Mouse (Mus musculus) embryo, embryonic 9.5 days (tissue): ENCODE data around the gene Ppp4c.

Source experiments
- DNase-seq: peaks from one replicate; pipeline ENCODE4 v3.0.0-alpha.2; 2017; ENCODE audit errors: extremely low spot score

The Ppp4c gene

GRCm38 (mm10) chr7:126802134-126802889 lies 10.0 kb upstream of the Ppp4c start:
- no peak for DNase-seq

GRCm38 (mm10) chr7:126801057-126801422 lies 8.7 kb upstream of the Ppp4c start:
- no peak for DNase-seq

GRCm38 (mm10) chr7:126800269-126801056 lies 8.2 kb upstream of the Ppp4c start:
- DNase-seq = no peak

DNA sequence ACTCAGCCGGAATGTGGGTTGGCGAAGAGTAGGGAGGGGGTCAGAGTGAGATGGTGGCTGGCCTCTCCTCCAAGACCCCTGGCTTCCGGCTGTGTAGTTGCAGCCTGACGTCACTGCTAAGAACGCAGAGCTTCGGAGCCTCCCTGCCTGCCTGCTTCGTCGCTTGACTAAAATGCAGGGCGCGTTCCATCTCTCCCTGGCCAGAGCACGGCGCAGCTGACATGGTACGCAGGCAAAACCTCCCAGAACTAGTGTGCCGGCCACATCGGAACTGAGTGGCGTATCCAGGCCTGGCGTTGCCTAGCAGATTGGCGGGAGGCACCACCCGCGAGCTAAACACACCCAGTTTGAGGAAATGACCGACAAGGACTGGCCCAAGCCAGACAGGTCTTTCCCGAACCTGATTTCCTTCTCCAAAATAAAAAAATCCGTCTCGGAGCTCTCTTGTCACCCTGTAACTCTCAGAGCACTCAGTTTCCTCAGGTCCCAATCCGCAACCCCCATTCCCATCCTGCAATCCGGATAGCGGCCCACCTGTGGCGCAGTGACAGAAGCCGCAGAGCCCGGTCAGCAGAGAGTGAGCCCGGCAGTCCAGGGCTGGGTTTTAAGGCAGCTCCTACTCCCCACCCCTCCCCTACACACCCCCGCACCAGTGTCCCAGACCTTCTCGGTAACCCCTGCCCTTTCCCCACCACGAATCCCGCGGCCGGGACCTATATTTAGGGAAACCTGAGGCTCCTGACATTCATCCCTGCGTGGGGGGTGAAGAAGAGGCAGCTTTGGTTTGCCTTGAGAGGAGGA lies 7.4 kb upstream of the Ppp4c start:
- no peak for DNase-seq

DNA sequence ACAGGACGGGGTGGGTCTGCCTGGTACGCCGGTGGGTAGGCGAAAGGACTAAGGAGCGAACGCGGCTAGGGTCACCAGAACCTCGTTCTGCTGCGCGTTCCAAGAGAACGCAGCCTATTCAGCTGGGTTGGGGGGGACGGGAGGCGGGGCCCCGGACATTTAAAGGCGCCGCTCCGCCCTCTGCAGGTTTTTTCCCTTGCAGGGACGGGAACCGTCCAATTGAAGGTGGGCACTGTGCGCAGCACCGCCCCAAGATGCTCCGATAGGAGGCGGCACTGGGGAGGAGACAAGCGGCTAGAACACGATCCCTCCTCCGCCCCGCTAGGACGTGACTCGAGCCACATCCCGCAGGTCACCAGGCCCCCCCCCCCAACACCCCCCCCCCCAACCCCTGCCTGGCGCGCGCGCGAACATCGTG lies 6.8 kb upstream of the Ppp4c start:
- peak; percentile 98 for DNase-seq

DNA sequence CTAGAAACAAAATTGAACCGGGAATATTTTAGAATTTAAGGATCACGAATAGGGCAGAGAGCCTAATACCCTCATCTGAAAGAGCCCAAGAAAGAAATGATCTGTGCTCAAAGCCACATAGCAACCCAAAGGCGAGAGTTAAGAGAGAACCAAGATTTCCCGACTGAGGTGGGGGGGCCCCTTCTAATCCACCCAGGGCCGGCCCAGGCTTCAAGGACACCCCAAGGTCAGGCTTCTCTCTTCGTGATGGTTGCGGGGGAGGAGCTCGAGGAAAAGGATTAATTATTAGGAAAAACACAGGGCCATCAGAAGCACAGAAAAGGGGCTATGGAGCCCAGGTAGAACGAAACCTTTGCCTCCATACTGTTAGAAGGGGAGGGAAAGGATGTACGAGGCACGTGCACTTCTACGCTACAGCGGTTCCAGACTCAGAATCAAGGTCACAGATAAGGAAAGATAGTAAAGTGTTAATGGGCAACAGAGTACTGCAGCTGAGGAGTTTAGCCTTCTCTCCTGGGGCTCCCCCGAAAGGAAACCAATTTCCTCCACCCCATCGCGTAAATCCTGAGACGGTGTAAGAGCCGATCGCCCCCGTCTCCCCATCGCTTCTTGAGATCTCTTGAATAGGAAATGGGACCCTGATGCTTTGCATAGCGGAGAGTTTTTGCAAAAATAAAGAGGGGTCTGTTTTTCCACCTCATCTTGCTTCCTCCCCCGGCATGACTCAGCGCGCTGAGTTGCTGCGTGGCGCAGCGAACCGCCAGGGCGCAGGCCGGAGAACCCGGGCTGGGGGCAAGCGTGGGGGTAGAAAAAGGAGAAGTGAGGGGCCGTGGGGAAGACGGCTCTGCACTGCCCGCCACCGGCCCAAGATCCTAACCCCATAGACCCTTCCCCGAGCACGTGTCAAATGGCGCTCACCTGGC lies 6.1 kb upstream of the Ppp4c start:
- no peak for DNase-seq

- DNase-seq = no peak
Measured at GRCm38 (mm10) chr7:126797411-126798126, 5.3 kb upstream of the Ppp4c start, which contains the start of gene Fam57b. Gene Fam57b (plus strand): TSS chr7:126797668.

- DNase-seq = no peak
Measured at GRCm38 (mm10) chr7:126796350-126796932, 4.1 kb upstream of the Ppp4c start.

- DNase-seq = no peak
Measured at GRCm38 (mm10) chr7:126795387-126796317, 3.4 kb upstream of the Ppp4c start.

- DNase-seq = no peak
Measured at GRCm38 (mm10) chr7:126794271-126794605, 1.9 kb upstream of the Ppp4c start.

GRCm38 (mm10) chr7:126793456-126794270 lies 1.4 kb upstream of the Ppp4c start:
- no peak for DNase-seq

- DNase-seq = no peak
Measured at GRCm38 (mm10) chr7:126792721-126793443, 586 bp upstream of the Ppp4c start.

- DNase-seq = no peak
Measured at GRCm38 (mm10) chr7:126789141-126789540, 3.2 kb downstream of the Ppp4c start.

DNA sequence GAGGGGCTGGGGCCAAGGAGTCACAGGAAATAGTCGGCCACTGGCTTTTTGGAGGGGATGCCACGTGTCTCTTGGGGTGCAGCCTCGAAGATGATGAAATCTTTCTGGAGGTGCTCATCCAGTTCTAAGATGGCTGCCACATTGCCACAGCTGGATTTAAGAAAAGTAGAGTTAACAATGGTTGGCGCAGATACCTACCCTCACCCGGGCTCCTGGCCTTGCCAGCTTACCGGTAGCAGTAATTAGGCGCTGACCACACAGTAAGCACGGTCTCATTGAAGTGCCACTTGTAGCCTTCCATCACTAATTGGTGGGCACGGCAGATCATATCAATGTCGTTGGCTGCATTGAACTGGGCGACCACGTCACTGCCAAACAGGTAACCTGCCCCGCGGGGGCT lies 6.2 kb downstream of the Ppp4c start:
- DNase-seq = no peak

- DNase-seq = no peak
Measured at GRCm38 (mm10) chr7:126785056-126785455, 7.2 kb downstream of the Ppp4c start.

DNA sequence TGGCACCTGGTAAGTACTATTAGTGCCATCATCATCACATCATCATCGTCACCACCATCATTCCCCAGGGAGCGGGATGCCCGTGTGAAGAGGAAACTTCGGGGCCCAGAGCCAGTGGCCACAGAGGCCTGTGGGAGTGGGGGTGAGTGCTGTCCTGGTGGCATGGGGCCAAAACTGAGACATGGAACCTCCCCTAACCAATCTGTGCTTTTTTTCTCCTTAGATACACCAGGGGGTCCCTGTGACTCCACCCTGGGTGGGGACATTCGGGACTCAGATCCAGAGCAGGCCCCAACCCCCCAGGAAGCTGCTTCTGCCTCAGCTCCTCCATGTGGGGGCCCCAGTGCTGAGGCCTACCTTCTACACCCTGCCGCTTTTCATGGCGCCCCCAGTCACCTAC lies 7.8 kb downstream of the Ppp4c start:
- DNase-seq = no peak

GRCm38 (mm10) chr7:126782693-126783092 lies 9.6 kb downstream of the Ppp4c start:
- DNase-seq = no peak
